Mouse (Mus musculus) NIH3T3 (cell line): ENCODE results near the gene Cds2.
"Not testable (repeated sequence)": the region's sequence is repeated elsewhere in the genome, so short reads cannot be mapped to it uniquely, and the experiment has no call there.

Experiments used
- DNase-seq: peaks from one replicate; pipeline ENCODE4 v3.0.0-alpha.2; 2012; ENCODE audit warnings: low read depth

Gene Cds2

GRCm38 (mm10) chr2:132266086-132266485 lies 3.1 kb downstream of the Cds2 start:
- no peak for DNase-seq

DNA sequence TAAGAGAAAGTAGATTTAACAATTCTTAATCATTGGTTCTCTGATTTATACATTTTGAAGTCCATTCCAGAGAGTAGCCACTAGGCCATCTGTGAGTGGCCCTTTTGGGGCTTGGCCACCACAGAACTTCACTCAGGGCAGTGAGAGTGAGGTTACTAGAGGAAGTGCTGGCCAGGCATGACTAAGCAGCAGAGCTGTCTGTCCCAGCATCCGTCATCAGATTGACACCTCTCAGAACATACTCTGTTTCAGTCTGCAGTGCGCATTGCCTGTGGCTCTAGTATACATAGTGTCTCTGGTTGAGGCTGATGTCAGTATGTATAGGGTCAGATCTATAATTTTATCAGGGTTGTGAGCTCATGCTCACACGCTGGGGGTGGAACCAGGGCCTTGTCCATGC lies 6.3 kb downstream of the Cds2 start:
- peak; percentile 39 for DNase-seq

DNA sequence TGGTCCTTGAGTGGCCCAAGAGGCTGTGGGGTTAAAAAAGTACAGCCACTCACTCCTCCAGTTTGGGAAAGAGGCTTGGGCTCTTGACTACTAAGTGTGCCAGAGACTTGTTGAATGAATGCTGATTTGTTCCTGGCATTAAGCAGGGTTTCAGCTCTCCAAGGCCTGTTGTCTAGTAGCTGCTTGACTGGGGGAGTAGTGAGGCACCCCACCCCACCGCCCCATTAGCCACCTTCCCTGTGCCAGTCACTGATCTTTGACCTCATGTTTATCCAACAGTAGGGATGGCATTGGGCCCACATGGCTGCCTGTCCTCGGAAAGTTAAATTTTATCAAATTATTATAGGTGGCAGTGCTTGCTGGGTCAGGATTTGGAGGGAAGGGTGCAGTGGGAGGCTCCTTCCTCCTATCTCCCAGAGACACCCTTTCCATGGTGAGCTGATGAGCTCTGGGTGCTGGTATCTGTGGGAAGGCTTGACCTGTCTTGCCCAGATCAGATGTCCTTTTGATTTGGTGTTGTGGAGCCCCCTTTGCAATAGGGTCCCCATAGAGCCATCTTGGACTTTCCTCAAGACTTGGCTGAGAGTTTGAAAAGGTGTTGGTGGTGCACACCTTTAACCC lies 7.5 kb downstream of the Cds2 start:
- DNase-seq = no peak

- no peak for DNase-seq
Measured at GRCm38 (mm10) chr2:132272694-132273389, 9.9 kb downstream of the Cds2 start.

DNA sequence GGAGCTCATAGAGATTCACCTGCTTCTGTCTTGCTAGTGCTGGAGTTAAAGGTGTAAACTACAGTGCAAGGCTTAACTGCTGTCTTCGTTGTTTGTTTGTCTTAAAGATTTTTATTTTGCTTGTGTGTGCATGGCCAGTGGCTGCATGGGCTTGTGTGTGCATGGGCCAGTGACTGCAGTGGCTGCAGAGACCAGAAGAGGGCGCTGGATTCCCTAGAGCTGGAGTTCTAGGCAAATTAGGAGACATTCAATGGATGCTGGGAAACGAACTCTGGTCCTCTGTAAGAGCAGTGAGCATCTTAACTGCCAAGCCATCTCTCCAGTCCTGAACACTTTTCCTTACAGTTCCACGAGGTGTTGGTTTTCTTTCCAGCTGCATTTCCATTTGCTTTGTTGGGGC lies 12.6 kb downstream of the Cds2 start:
- no peak for DNase-seq

DNA sequence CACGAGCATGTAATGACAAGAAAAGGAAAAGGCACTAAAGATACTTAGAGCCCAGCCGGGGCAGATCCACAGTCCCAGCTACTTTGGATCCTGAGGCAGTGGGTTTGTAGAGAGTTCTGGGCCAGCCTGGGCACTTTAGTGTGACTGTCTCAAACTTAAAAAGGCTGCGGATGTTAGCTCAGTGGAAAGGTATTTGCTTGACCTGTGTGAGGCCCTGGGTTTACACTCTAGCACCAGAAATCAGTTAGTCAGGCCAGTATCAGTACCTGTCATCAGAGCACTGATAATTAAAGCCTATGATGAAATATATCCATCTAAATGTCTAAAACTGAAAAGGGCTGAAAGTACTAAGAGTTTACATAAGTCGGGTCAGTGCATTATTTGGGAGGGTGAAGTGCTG lies 13.3 kb downstream of the Cds2 start:
- DNase-seq = no peak

- DNase-seq = no peak
Measured at GRCm38 (mm10) chr2:132278273-132278853, 15.4 kb downstream of the Cds2 start.

GRCm38 (mm10) chr2:132279336-132279882 lies 16.5 kb downstream of the Cds2 start:
- no peak for DNase-seq

GRCm38 (mm10) chr2:132279978-132280377 lies 17.0 kb downstream of the Cds2 start:
- DNase-seq = no peak

- DNase-seq = no peak
Measured at GRCm38 (mm10) chr2:132280518-132281120, 17.7 kb downstream of the Cds2 start.

GRCm38 (mm10) chr2:132281560-132282452 lies 18.9 kb downstream of the Cds2 start:
- DNase-seq = no peak

GRCm38 (mm10) chr2:132282453-132283174 lies 19.7 kb downstream of the Cds2 start:
- DNase-seq = no peak

GRCm38 (mm10) chr2:132283236-132284070 lies 20.5 kb downstream of the Cds2 start:
- DNase-seq = no peak

DNA sequence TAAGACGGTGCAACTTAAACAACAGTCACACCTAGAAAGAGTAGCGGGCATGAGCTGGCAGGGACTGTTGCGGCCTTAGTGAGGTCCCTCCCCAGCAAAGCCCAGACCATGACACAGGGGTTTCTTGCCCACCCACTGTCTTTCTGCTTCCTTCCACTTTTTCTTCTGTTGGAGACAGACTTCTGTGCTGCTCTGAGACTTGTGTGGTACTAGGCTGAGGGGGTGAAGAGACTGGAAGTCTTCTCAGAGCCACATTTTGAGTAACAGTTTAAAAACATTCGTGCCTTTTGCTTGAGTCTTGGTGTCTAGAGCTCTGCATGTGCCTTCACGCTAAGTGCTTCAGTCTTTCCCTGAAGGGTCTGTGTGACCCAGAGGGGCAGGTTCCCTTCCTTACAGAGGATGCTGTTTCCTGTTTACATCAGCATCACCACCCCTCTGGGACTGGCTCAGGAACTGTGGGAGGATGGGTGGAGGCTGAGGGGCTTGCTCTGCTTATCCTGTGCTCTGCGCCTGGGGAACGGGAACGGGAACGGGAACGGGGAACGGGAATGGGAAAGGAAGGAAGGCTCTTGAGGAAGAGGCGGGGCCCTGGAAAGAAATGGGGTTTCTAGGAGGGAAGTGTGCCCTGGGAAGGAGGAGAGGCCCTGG lies 21.7 kb downstream of the Cds2 start:
- DNase-seq = no peak

GRCm38 (mm10) chr2:132285722-132286121 lies 22.8 kb downstream of the Cds2 start:
- not testable (repeated sequence) for DNase-seq

GRCm38 (mm10) chr2:132286376-132287076 lies 23.6 kb downstream of the Cds2 start:
- DNase-seq = peak; percentile 73

DNA sequence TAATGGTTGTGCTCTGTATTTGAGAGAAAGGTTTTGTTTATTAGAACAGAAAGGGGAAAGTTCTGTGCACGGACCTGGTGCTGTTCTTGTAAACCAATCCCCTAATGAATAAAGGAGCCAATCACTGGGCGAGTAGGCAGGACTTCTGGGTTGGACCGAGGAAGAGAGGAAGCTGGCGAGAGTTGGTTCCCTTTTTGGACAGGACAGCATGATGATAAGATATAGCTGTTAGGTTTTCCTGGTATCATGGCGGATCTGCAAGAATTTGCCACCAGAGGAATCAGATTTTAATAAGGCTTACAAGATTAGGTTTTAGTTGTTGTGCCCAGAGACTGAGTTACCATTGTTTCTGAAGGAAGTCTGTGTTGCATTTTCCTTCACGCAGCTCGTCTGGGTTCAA lies 26.3 kb downstream of the Cds2 start:
- not testable (repeated sequence) for DNase-seq

GRCm38 (mm10) chr2:132290808-132291207 lies 27.9 kb downstream of the Cds2 start:
- DNase-seq = no peak

- no peak for DNase-seq
Measured at GRCm38 (mm10) chr2:132291265-132291664, 28.3 kb downstream of the Cds2 start.
